Mouse (Mus musculus) kidney, postnatal 14 days (tissue): ENCODE results near the gene Bbx.

Experiments
- DNase-seq: peaks from one replicate; pipeline ENCODE4 v3.0.0; 2022; ENCODE audit warnings: mixed read lengths

Gene Bbx

GRCm38 (mm10) chr16:50432062-50432878 is at the start of gene Bbx:
TSS of gene Bbx (minus strand) at chr16:50432390.
- peak; percentile 99 for DNase-seq

GRCm38 (mm10) chr16:50481892-50482291 is 49.7 kb upstream of the Bbx start:
- DNase-seq = no peak

GRCm38 (mm10) chr16:50481341-50481740 is 49.2 kb upstream of the Bbx start:
- DNase-seq = no peak

- DNase-seq = no peak
Observed at GRCm38 (mm10) chr16:50478695-50479094, 46.5 kb upstream of the Bbx start.

GRCm38 (mm10) chr16:50477628-50478027 is 45.4 kb upstream of the Bbx start:
- DNase-seq = no peak

GRCm38 (mm10) chr16:50462226-50462870 is 30.2 kb upstream of the Bbx start:
- no peak for DNase-seq

GRCm38 (mm10) chr16:50459146-50459545 is 27.0 kb upstream of the Bbx start:
- no peak for DNase-seq

- no peak for DNase-seq
Observed at GRCm38 (mm10) chr16:50456053-50456452, 23.9 kb upstream of the Bbx start.

GRCm38 (mm10) chr16:50449086-50449485 is 16.9 kb upstream of the Bbx start:
- no peak for DNase-seq

GRCm38 (mm10) chr16:50445014-50445413 is 12.8 kb upstream of the Bbx start:
- DNase-seq = no peak

GRCm38 (mm10) chr16:50438816-50439215 is 6.6 kb upstream of the Bbx start:
- no peak for DNase-seq

GRCm38 (mm10) chr16:50437788-50438187 is 5.6 kb upstream of the Bbx start:
- no peak for DNase-seq

- DNase-seq = no peak
Observed at GRCm38 (mm10) chr16:50437331-50437730, 5.1 kb upstream of the Bbx start.

- DNase-seq = peak; percentile 69
Observed at GRCm38 (mm10) chr16:50431011-50431981, 894 bp downstream of the Bbx start.

- no peak for DNase-seq
Observed at GRCm38 (mm10) chr16:50430515-50430877, 1.7 kb downstream of the Bbx start.

- DNase-seq = peak; percentile 56
Observed at GRCm38 (mm10) chr16:50429692-50430514, 2.3 kb downstream of the Bbx start.

- DNase-seq = peak; percentile 29
Observed at GRCm38 (mm10) chr16:50428871-50429691, 3.1 kb downstream of the Bbx start.

GRCm38 (mm10) chr16:50420130-50420529 is 12.1 kb downstream of the Bbx start:
- DNase-seq = peak; percentile 8

GRCm38 (mm10) chr16:50415406-50415805 is 16.8 kb downstream of the Bbx start:
- DNase-seq = no peak

- DNase-seq = no peak
Observed at GRCm38 (mm10) chr16:50402851-50403250, 29.3 kb downstream of the Bbx start.

- no peak for DNase-seq
Observed at GRCm38 (mm10) chr16:50399775-50400174, 32.4 kb downstream of the Bbx start.
